Mouse (Mus musculus) right cerebral cortex, postnatal 14 days (tissue): ENCODE measurements around the gene Fxyd5.

Experiments
- DNase-seq: peaks from one replicate; pipeline ENCODE4 v3.0.0; 2022

Gene Fxyd5

GRCm38 (mm10) chr7:31042431-31042910, at the start of gene Fxyd5:
TSS of gene Fxyd5 (minus strand) at chr7:31042481.
- DNase-seq, result no peak

- DNase-seq, result no peak
Observed at GRCm38 (mm10) chr7:31089721-31090120, 47.4 kb upstream of the Fxyd5 start.

GRCm38 (mm10) chr7:31088206-31088605, 45.9 kb upstream of the Fxyd5 start:
- DNase-seq, result no peak

- DNase-seq, result no peak
Observed at GRCm38 (mm10) chr7:31087262-31087661, 45.0 kb upstream of the Fxyd5 start.

GRCm38 (mm10) chr7:31086175-31086755, 44.0 kb upstream of the Fxyd5 start:
- DNase-seq, result no peak

GRCm38 (mm10) chr7:31085171-31085570, 42.9 kb upstream of the Fxyd5 start:
- no peak for DNase-seq

GRCm38 (mm10) chr7:31084140-31084539, 41.9 kb upstream of the Fxyd5 start:
- DNase-seq, result no peak

GRCm38 (mm10) chr7:31082831-31083588, 40.7 kb upstream of the Fxyd5 start:
- DNase-seq, result peak; percentile 42

- DNase-seq, result no peak
Observed at GRCm38 (mm10) chr7:31082106-31082505, 39.8 kb upstream of the Fxyd5 start.

GRCm38 (mm10) chr7:31081106-31081505, 38.8 kb upstream of the Fxyd5 start:
- DNase-seq, result no peak

GRCm38 (mm10) chr7:31080611-31081010, 38.3 kb upstream of the Fxyd5 start:
- DNase-seq, result no peak

- DNase-seq, result no peak
Observed at GRCm38 (mm10) chr7:31079670-31080069, 37.4 kb upstream of the Fxyd5 start.

GRCm38 (mm10) chr7:31077885-31078445, 35.7 kb upstream of the Fxyd5 start:
- DNase-seq, result peak; percentile 56

GRCm38 (mm10) chr7:31077470-31077869, 35.2 kb upstream of the Fxyd5 start:
- DNase-seq, result no peak

- no peak for DNase-seq
Observed at GRCm38 (mm10) chr7:31076492-31076891, 34.2 kb upstream of the Fxyd5 start, which contains the start of gene Fxyd3. TSS of gene Fxyd3 (minus strand) at chr7:31076704.

GRCm38 (mm10) chr7:31074713-31075069, 32.4 kb upstream of the Fxyd5 start:
- no peak for DNase-seq

- no peak for DNase-seq
Observed at GRCm38 (mm10) chr7:31074061-31074712, 31.9 kb upstream of the Fxyd5 start.

GRCm38 (mm10) chr7:31073546-31073945, 31.3 kb upstream of the Fxyd5 start:
- no peak for DNase-seq

- DNase-seq, result no peak
Observed at GRCm38 (mm10) chr7:31072326-31072725, 30.0 kb upstream of the Fxyd5 start.

- DNase-seq, result no peak
Observed at GRCm38 (mm10) chr7:31070324-31070723, 28.0 kb upstream of the Fxyd5 start.

GRCm38 (mm10) chr7:31069491-31069890, 27.2 kb upstream of the Fxyd5 start:
- no peak for DNase-seq

- peak; percentile 55 for DNase-seq
Observed at GRCm38 (mm10) chr7:31067836-31068235, 25.6 kb upstream of the Fxyd5 start.

- DNase-seq, result no peak
Observed at GRCm38 (mm10) chr7:31063074-31063560, 20.8 kb upstream of the Fxyd5 start.
